Mouse (Mus musculus) cerebellum, adult 18-20 months (tissue): ENCODE data around the gene Gramd1b.
"Not testable (repeated sequence)": the region's sequence is repeated elsewhere in the genome, so short reads cannot be mapped to it uniquely, and the experiment has no call there.

Experiments
- DNase-seq, 2 experiments: peaks; one replicate each; pipeline ENCODE4 v3.0.0; 2021

Gramd1b gene

GRCm38 (mm10) chr9:40511970-40512369 lies 19.2 kb downstream of the Gramd1b start:
- DNase-seq: no peak

GRCm38 (mm10) chr9:40509479-40509878 lies 21.7 kb downstream of the Gramd1b start:
- DNase-seq: peak; percentile 50 to 52

GRCm38 (mm10) chr9:40506576-40506975 lies 24.6 kb downstream of the Gramd1b start:
- peak in 1 of 2 experiments; percentile 32 for DNase-seq

- peak; percentile 53 to 55 for DNase-seq
These were observed 25.5 kb downstream of the Gramd1b start for GRCm38 (mm10) chr9:40505471-40506312.

- no peak for DNase-seq
These were observed 26.3 kb downstream of the Gramd1b start for GRCm38 (mm10) chr9:40504886-40505285.

GRCm38 (mm10) chr9:40500691-40501090 lies 30.5 kb downstream of the Gramd1b start:
- no peak for DNase-seq

GRCm38 (mm10) chr9:40482351-40483084 lies 48.7 kb downstream of the Gramd1b start:
- not testable (repeated sequence) for DNase-seq

- DNase-seq: peak in 1 of 2 experiments; percentile 30
These were observed 49.9 kb downstream of the Gramd1b start for GRCm38 (mm10) chr9:40481271-40481670.

GRCm38 (mm10) chr9:40479333-40479732 lies 51.9 kb downstream of the Gramd1b start:
- DNase-seq: no peak

- DNase-seq: no peak
These were observed 52.9 kb downstream of the Gramd1b start for GRCm38 (mm10) chr9:40478146-40478900.

- no peak for DNase-seq
These were observed 53.6 kb downstream of the Gramd1b start for GRCm38 (mm10) chr9:40477611-40478010.

- no peak for DNase-seq
These were observed 55.1 kb downstream of the Gramd1b start for GRCm38 (mm10) chr9:40476098-40476497.

- no peak for DNase-seq
These were observed 58.1 kb downstream of the Gramd1b start for GRCm38 (mm10) chr9:40472961-40473510.

GRCm38 (mm10) chr9:40469403-40470137 lies 61.6 kb downstream of the Gramd1b start:
- DNase-seq: no peak

GRCm38 (mm10) chr9:40466782-40467181 lies 64.4 kb downstream of the Gramd1b start:
- DNase-seq: no peak

- DNase-seq: no peak
These were observed 65.6 kb downstream of the Gramd1b start for GRCm38 (mm10) chr9:40465596-40465995.

GRCm38 (mm10) chr9:40462401-40462800 lies 68.8 kb downstream of the Gramd1b start:
- DNase-seq: no peak

GRCm38 (mm10) chr9:40460781-40461180 lies 70.4 kb downstream of the Gramd1b start:
- DNase-seq: no peak

- DNase-seq: peak in 1 of 2 experiments; percentile 36
These were observed 71.6 kb downstream of the Gramd1b start for GRCm38 (mm10) chr9:40459304-40460280.

GRCm38 (mm10) chr9:40458559-40459303 lies 72.5 kb downstream of the Gramd1b start:
- no peak for DNase-seq
